Mouse (Mus musculus): ENCODE results near the gene Wfdc12. TPM values are rescaled to one million over a fixed set of nuclear protein-coding genes. Genes with fewer than 3 reads are reported as not detected.

Gene Wfdc12
- polyA plus RNA-seq, 1 experiment from 2014 or later, result 0.26 TPM

DNA sequence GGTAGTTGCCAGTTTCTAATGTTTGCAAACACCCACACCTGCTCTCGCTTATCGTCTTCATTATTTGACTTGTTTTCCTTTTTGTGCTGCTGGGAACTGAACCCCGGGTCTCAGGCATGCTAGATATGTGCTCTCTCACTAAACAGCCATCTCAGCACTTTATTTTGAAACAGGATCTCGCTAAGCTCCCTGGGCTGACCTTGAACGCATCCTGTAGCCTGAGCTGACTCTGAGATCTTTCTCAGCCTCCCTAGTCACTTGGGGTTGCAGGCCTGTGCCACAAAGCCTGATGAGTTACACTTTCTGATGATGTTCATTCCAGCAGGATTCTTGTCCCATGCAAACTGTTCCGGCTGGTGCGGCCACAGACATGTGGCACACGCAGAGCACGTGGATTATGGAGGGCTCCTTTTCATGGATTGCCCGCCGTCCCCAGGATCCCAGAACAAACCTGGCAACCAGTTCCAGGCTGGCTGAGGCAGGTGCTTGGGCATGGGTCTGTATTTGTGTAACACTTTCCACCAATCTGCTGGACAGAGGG, 28.8 kb downstream of the Wfdc12 start:
- Histone ChIP-seq H3K4me2 (replicated peaks; ENCODE audit: low read depth, low read length) (no peak overlapping the region), H3K36me3 (ENCODE audit: insufficient read depth, low read length) (no peaks in the 10 kb centered on the region), H3K9me3 (ENCODE audit: low read length) (no peaks in the 10 kb centered on the region), H3K27ac (ENCODE audit: low read length) (no peak overlapping the region), H3K4me1 (ENCODE audit: insufficient read depth, low read depth, low read length) (no peaks in the 10 kb centered on the region), H3K4me3 (ENCODE audit: low read depth, low read length) (no peak overlapping the region), H3K9ac (replicated peaks; ENCODE audit: low read depth) (no peak overlapping the region), H3K27me3 (replicated peaks; ENCODE audit: insufficient read depth, low read length) (no peaks in the 10 kb centered on the region; the same call in 1 of the 2 replicates)
- TF ChIP-seq EP300 (IDR thresholded peaks at IDR 0.05), result no peak
- no peak for TF ChIP-seq CTCF (IDR thresholded peaks at IDR 0.05)
- ATAC-seq, result no peak
- DNase-seq (ENCODE audit: low spot score), result no peak
- 67% methylated on average over 11 of the region's 11 CpGs for WGBS

DNA sequence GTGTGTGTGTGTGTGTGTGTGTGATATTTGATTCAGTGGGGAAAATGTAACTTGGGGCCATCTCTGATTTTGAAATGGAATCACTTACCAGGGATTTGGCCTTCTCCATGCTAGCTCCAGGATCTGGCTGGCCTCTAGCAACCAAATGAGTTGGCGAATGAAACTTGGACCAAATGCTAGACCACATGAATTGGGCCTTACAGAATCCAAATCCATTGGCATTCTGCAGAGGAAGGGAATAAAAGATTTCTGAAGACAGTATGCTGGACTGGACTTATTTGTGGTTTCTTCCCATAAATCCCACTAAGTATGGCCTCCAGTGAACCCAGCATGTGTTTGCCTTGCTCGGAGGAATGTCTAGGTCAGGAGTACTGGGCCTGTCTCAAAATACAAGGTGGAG, 31.6 kb downstream of the Wfdc12 start:
- WGBS, result 85% methylated on average over 2 of the region's 2 CpGs
- Histone ChIP-seq H3K4me3 (ENCODE audit: low read depth, low read length) (no peak overlapping the region), H3K27ac (ENCODE audit: low read length) (no peak overlapping the region), H3K4me2 (replicated peaks; ENCODE audit: low read depth, low read length) (no peak overlapping the region), H3K27me3 (replicated peaks; ENCODE audit: insufficient read depth, low read length) (no peaks in the 10 kb centered on the region), H3K9ac (replicated peaks; ENCODE audit: low read depth) (no peak overlapping the region), H3K9me3 (ENCODE audit: low read length) (no peaks in the 10 kb centered on the region), H3K36me3 (ENCODE audit: insufficient read depth, low read length) (0 out of 2 replicates have a peak, but pooled peaks cover 4% of the 10 kb centered on the region), H3K4me1 (ENCODE audit: insufficient read depth, low read depth, low read length) (no peaks in the 10 kb centered on the region)
- ATAC-seq, result no peak
- TF ChIP-seq EP300 (IDR thresholded peaks at IDR 0.05), result no peak
- no peak for TF ChIP-seq CTCF (IDR thresholded peaks at IDR 0.05)
- no peak for DNase-seq (ENCODE audit: low spot score)

DNA sequence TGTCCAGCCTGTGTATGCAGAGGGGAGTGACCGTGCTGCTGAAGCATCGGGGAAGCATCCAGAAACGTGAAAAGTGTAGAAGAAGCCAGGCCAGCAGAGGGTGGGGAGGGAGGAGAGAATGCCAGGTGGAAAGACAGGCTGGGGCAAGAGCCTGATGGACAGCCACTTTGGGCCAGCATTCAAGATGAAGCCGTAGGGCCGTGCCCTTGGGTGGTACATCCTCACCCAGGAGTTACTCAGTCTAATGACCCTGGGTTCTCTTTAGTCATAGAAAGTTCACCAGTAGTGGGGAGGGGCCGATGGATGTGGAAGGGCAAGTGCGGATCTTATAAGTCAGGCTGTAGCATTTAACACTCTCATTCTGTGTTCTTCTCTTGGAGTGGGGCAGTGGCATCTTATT, 34.2 kb downstream of the Wfdc12 start:
- TF ChIP-seq CTCF (IDR thresholded peaks at IDR 0.05) (no peak), EP300 (IDR thresholded peaks at IDR 0.05) (no peak)
- no peak overlapping the region for H3K4me3 ChIP-seq (ENCODE audit: low read depth, low read length)
- H3K27me3 ChIP-seq (replicated peaks; ENCODE audit: insufficient read depth, low read length), result no peaks in the 10 kb centered on the region
- no peak overlapping the region for H3K27ac ChIP-seq (ENCODE audit: low read length)
- H3K9me3 ChIP-seq (ENCODE audit: low read length), result no peaks in the 10 kb centered on the region
- H3K4me2 ChIP-seq (replicated peaks; ENCODE audit: low read depth, low read length), result no peak overlapping the region
- WGBS, result 85% methylated on average over 7 of the region's 7 CpGs
- DNase-seq (ENCODE audit: low spot score) (no peak), ATAC-seq (no peak)
- peaks cover 31% of the 10 kb centered on the region for H3K36me3 ChIP-seq (ENCODE audit: insufficient read depth, low read length)
- no peak overlapping the region for H3K9ac ChIP-seq (replicated peaks; ENCODE audit: low read depth)
- no peaks in the 10 kb centered on the region for H3K4me1 ChIP-seq (ENCODE audit: insufficient read depth, low read depth, low read length)

DNA sequence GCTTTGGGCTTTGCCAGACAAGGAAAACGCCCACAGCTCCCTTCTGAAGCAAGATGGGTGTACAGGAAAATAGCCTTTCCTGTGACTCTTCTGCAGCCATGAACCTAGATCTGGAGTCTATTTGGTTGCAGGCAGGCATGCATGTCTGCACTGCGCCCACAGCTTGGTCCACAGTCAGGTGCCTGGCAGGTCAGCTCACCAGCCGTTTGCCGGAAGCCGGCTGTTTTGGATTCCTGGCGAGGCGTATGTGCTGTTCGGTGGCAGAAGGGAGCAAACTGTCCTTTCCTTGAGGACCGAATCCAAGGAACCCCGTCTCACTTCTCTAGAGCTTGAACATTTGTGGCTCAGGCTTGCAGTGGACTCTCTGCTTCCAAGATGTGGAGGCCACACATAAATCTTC, 36.4 kb downstream of the Wfdc12 start:
- no peak overlapping the region for H3K4me2 ChIP-seq (replicated peaks; ENCODE audit: low read depth, low read length)

DNA sequence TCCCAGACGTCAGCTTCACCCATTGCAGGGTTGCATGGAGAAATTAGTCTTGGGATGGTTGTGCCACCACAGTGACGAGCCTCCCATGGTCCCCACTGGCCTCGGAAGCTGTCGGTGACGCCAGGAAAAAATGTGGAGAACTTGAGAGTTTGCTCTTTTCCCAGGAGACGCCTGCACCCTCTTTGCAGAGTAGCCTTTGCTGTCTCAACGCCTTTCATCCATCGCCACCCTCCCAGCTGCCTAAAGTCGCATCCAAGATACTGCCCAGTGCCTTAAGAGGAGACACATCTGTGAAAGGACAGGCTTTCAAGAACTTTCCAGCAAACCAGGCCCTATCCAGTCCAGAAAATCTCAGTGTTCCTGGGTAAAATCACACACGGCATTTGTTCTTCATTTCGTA, 38.1 kb downstream of the Wfdc12 start:
- Histone ChIP-seq H3K36me3 (ENCODE audit: insufficient read depth, low read length) (peaks cover 31% of the 10 kb centered on the region), H3K4me2 (replicated peaks; ENCODE audit: low read depth, low read length) (no peak overlapping the region), H3K4me1 (ENCODE audit: insufficient read depth, low read depth, low read length) (no peaks in the 10 kb centered on the region), H3K27ac (ENCODE audit: low read length) (no peak overlapping the region), H3K9ac (replicated peaks; ENCODE audit: low read depth) (no peak overlapping the region), H3K4me3 (ENCODE audit: low read depth, low read length) (no peak overlapping the region), H3K9me3 (ENCODE audit: low read length) (no peaks in the 10 kb centered on the region), H3K27me3 (replicated peaks; ENCODE audit: insufficient read depth, low read length) (no peaks in the 10 kb centered on the region)
- WGBS, result 84% methylated on average over 11 of the region's 11 CpGs
- no peak for DNase-seq (ENCODE audit: low spot score)
- ATAC-seq, result no peak
- TF ChIP-seq EP300 (IDR thresholded peaks at IDR 0.05) (no peak), CTCF (IDR thresholded peaks at IDR 0.05) (no peak)

More for the DNA sequence above, 36.4 kb downstream of the Wfdc12 start:
- WGBS, result 92% methylated on average over 10 of the region's 10 CpGs
- no peak overlapping the region for H3K27ac ChIP-seq (ENCODE audit: low read length)
- no peaks in the 10 kb centered on the region for H3K9me3 ChIP-seq (ENCODE audit: low read length)
- H3K4me1 ChIP-seq (ENCODE audit: insufficient read depth, low read depth, low read length), result no peaks in the 10 kb centered on the region
- H3K9ac ChIP-seq (replicated peaks; ENCODE audit: low read depth), result no peak overlapping the region
- no peak for DNase-seq (ENCODE audit: low spot score)
- TF ChIP-seq EP300 (IDR thresholded peaks at IDR 0.05) (no peak), CTCF (IDR thresholded peaks at IDR 0.05) (no peak)
- H3K36me3 ChIP-seq (ENCODE audit: insufficient read depth, low read length), result peaks cover 31% of the 10 kb centered on the region
- ATAC-seq, result no peak
- H3K4me3 ChIP-seq (ENCODE audit: low read depth, low read length), result no peak overlapping the region
- H3K27me3 ChIP-seq (replicated peaks; ENCODE audit: insufficient read depth, low read length), result no peaks in the 10 kb centered on the region

DNA sequence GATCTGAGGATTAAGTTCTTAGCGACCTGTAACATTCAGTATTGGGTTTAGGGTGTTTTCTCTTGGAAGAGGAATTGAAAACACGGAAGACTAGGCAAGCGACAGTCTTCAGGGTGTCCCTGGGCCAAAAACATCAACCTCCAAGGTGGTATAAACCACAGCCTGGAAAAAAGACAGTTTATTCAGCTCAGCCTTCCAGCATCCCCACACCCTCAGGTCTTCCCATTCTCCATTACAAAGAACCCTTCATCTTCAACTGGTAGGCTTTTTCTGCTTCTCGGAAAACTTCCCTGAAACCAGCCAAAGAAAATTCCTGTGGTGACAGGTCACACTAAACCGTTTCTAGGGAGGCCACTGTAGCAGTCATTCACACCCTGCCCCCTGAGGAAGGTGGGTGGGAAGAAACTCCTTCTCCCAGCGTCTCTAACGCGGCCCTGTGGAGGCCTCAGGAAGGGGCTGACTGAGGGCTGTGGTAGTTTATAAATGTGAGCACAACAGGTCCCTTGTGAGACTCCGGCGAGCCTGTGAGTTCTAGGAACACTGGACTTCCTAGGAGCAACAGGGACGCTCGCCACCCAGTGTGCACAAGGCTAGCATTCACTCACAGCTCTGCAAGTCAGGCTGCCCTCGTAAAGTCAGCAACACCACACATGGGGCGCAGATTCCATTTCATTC, 40.2 kb downstream of the Wfdc12 start:
- H3K4me2 ChIP-seq (replicated peaks; ENCODE audit: low read depth, low read length), result no peak overlapping the region
- no peak for DNase-seq (ENCODE audit: low spot score)
- H3K4me1 ChIP-seq (ENCODE audit: insufficient read depth, low read depth, low read length), result no peaks in the 10 kb centered on the region
- ATAC-seq, result no peak
- no peak overlapping the region for H3K27ac ChIP-seq (ENCODE audit: low read length)
- peaks cover 31% of the 10 kb centered on the region for H3K36me3 ChIP-seq (ENCODE audit: insufficient read depth, low read length)
- H3K4me3 ChIP-seq (ENCODE audit: low read depth, low read length), result no peak overlapping the region
- H3K9me3 ChIP-seq (ENCODE audit: low read length), result no peaks in the 10 kb centered on the region
- WGBS, result 51% methylated on average over 14 of the region's 14 CpGs
- TF ChIP-seq EP300 (IDR thresholded peaks at IDR 0.05) (no peak), CTCF (IDR thresholded peaks at IDR 0.05) (no peak)
- H3K27me3 ChIP-seq (replicated peaks; ENCODE audit: insufficient read depth, low read length), result no peaks in the 10 kb centered on the region
- H3K9ac ChIP-seq (replicated peaks; ENCODE audit: low read depth), result no peak overlapping the region
